Mouse (Mus musculus): ENCODE data around the gene Dnah14.

The Dnah14 gene

DNA sequence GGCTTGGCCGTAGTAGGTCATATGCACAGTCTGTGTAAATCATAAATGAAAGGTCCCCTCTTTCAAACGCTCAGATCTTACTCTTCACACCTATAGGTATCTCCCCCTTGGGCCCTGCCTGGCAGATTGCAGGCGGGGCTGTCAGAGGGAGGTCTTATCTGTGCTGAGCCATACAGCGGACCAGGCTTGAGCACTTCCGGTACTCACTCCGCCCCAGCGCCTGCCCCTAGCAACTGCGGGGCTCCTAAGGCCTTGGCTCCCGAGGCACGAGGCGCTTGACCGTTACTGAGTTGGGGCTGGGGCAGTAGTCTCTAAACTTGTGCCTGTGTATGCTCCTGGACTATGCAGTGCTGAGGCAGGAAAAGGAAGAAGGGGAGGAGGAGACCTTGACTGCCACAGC lies at the start of gene Dnah14:
Gene Dnah14 (plus strand): TSS at position 238 of the 400 bp plus-strand sequence.
- no peak for DNase-seq (ENCODE audit: low spot score in 2 of 2)

DNA sequence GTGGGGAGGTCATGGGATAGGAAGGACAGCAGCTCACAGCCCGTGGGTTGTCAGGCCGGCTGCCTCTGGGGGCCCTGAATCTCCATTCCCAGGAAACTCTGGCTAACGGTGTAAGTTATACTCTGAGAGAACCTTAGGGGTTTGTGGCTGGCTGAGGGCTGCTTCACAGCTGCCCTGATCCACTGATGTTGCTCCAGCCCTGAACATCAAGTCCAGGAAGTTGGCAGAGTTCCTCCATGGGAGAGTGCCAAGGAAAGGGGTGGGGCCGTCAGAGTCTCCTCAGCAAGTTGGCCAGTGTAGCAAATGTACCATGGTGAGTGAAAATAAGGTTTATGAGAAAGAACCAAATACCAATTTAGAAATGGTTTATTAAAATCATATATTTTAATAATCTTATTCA lies 47.0 kb upstream of the Dnah14 start:
- DNase-seq (ENCODE audit: low spot score in 2 of 2), result peak in 1 of 2 experiments; percentile 44

DNA sequence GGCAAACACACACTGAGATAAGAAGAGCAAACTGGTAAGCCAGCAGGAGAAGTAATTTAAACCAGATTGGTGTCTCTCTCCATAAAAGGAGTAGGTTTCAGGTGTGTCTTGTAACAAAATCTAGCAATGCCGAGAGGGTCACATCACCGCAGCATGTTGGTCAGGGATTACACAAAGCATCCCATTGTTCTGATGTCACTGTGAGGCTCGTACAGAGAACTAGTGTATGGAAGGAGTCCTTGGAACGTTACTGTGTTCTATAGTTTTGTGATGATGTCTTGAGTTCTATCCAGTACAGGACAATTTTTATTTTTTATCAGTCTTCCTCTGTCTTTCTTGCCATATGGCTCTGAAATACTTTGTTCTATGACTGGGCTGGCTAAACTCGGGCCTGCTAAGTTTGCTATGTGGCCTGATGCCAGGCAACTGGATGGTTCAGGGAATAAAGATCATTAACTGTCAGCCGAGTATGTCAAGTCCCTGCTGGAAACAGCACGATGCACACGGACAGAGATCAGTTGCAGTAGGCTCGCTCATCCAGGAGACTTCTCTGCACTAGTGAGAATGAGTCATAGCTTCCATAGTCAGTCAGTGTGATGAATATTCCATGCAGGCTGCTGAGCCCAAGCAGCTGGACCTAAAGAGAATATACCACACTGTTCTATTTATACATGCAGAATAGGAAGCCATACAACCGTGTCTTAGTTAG lies 41.0 kb upstream of the Dnah14 start:
- peak; percentile 60 to 70 for DNase-seq (ENCODE audit: low spot score in 2 of 2)

DNA sequence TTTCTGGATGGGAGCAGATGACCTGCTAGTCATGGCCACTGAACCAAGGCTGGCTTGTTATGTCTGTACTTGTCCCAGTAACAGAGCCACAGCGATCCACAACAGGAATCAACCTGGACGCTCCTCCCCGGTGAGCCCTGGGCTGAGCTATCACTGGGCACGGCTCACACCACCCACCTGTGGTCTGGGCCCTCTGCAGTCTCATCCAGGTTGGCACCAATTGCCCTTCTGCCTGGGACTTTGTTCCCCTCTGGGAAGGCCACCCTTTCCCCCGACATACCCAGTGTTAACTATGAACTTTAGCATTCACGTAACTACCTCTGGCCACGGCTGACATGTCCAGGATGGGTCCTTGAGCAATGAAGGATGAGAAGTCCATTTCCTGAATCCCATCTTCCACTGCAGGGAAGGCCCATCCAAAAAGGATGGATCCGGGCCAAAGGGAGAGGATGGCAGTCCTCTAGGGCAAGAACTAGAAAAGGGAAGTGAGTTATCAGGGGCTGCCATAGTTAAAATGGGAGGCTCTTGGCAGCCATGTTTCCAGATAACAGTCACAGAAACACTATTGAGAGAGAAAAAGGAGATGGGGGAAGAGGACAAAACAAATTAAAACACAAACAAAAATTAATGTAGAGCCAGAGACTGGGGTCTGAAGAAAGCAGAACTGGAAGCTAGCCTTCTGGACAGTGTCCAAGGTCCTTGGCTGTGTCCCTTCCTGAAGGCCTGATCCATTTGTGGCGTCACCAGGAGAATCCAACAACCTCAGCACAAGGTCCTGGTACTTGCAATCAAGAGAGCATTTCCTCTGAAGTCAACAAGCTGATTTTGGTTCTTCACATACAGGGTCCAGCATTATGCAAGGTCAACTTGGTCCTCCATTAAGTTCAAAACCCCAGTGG lies 38.5 kb upstream of the Dnah14 start:
- no peak for DNase-seq (ENCODE audit: low spot score in 2 of 2)

DNA sequence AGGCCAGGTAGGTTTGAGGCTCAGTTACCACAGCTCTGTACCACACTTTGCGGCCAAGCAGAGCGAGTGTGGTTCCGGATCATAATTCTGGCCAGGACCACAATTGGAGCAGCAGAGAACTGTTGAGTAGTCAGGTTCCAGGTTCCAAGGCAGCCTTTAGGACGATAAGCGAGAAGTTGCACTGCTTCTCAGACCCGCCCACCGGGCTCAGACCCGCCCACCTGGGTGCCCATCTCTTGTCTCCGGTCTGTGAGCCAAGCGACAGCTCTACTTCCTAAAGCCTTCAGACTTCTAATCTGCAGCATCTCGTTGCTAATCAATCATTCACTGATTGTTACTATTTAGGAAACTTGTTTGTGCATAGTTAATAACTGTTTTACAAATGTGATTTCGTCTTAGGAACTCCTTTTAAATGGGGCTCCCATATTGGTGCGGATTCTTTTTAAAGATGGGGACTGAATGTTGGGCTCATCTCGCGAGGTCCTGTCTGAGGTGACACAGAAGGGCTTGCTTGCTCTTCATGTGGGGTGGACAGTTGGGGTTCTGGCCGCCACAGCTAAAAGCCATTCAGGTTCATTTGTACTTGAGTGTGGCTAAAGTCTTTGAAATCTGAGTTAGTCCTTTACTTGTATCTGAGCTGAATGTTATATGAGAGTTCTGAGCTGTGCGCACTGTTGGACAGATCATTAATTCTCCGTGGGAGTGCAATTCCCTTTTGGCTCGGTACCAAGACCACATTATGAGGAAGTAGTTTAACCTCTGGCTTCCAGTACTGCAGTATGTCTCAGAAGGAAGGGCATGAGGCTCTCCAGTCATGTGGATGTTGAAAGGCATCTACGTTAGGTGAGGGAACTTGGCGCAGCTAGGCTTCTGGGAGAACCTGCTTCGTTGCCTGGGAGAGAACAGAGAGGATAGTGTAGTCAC lies 36.3 kb upstream of the Dnah14 start:
- DNase-seq (ENCODE audit: low spot score in 2 of 2), result no peak

DNA sequence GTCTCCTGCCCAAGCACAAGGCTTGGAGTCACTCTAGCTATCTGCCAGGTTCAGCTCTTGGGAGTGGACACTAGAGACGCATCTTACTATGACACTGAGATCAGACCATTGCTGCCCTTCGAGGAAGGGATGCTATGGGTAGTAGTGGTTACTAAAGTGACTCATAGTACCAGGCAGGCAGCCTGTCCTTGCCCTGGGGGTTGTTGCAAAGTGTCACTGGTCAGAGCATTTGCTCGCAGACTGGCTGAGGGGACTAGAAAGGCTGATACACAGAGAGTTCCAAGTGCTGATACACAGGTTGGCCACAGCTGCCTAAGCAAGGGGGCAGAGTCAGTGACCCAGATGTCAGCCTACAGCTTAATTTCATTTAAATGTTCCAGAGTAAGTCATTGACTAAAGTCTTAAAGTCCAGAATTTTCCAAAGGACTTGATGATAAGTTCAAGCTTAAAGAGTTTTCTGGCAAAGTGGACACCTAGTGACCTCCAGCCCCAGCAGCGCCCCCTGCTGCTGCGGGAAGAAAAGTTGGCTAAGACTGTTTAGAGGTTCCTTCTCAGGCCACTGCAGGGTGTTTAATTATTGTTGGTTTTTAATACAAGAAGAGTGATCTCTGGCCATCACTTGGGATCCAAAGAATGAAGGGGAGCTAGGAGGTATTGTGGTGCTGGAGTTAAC lies 32.5 kb upstream of the Dnah14 start:
- no peak for DNase-seq (ENCODE audit: low spot score in 2 of 2)

DNA sequence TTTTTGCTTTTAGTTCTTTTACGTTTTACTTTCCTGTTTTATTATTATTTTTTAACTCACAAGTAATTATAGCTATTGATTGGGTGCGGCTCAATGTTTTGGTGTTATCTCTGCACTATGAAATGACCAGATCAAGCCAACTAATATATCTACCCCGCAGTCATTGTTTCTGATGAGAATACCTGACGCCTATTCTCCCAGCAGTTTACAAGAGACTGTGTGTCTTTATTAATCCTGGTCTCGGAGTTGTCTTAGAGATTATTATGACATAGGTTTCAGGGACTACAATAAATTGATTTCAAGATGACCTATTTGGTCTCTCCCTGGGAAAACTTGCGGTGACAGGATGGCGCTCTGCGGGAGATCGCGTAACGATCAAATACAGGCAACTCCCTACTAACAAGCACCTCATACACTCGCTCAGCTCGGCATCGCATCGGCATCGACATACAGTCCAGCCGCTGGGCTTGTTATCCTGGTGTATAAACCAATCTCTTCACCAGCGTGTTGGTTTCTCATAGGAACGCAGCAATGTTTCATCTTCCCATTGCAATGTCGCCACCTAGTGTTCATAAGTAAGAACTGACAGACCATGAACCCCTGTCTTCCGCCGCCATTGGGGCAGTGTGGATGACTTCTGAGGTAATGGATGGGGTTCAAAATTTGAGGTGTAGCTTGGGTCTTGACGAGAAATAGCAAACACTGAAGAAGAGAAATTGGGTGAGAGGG lies 31.2 kb upstream of the Dnah14 start:
- peak; percentile 71 to 81 for DNase-seq (ENCODE audit: low spot score in 2 of 2)

DNA sequence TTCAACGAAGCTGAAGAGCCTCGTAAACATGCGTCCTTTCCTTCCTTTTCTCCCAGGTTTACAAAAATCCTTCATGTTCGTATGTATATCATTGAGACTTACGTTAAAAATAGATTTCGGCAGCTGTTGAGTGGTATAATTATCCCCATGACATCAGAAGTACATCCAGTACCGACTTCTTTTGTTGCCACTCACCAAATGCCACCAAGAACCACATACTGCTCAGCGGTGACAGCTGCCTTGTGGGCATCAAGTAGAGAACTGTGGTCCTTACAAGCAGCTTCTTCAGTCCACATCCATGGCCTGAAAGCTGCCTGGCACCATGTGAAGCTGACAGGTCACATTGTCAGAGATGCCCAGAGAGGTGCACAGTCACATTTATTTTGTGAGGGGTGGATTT lies 26.4 kb upstream of the Dnah14 start:
- peak; percentile 44 to 49 for DNase-seq (ENCODE audit: low spot score in 2 of 2)

DNA sequence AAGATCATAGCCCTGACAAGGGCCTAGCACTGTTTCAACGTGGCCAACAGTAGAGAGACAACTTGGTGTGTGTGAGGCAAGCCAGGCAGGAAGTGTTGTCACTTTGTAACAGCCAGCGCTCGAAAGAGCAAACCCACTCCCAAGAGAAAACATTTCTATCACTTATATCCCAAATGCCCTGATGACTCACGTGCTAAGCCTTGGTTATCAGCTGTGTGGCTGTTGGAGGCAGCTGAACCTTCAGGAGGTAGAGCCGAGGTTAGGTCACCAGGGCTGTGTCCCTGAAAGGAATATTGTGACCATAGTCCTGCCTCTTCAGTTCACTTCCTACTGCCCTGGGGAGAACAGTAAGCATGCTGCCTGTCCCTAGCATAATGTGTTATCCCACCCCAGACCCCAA lies 25.5 kb upstream of the Dnah14 start:
- DNase-seq (ENCODE audit: low spot score in 2 of 2), result no peak

DNA sequence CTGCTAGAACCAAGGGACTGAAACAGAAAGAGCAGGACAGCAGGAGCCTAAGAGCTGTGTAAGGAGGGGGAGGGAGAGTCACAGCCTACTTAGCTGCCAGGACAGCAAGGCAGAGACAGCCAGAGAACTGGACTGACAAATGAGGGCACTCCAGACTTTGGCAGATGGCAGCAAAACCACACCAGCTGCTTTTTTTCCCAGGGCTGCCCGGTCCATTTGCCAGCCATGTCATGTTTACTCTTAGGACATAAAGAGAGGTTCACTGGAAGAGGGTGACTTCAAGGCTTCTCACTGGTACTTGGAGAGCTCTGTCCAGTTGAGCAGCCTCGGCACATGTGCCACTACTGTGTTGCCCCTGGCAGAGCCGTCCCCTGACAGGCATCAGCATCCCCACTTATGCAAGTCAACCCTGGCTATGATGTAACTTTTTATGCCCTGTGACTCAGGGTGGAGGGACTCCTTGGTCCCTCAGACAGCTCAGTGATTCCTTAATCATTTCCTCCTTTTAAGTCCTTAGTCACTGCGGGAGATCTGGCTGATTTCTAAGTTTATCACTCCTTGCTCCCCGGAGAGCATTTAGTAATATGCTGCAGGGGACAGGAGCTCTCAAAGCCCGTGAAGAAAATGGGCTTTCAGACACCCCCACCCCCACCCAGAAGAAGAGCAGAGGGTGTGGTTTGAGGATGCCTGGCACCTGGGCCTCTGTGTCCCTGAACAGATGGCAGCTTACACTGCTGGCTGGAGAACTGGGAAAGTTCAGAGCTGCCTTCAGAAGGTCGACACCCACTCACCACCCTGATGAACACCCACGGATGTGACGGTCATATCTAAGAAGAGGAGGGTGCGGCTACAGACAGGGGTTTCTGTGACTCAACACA lies 23.6 kb upstream of the Dnah14 start:
- DNase-seq (ENCODE audit: low spot score in 2 of 2), result peak; percentile 28 to 30

DNA sequence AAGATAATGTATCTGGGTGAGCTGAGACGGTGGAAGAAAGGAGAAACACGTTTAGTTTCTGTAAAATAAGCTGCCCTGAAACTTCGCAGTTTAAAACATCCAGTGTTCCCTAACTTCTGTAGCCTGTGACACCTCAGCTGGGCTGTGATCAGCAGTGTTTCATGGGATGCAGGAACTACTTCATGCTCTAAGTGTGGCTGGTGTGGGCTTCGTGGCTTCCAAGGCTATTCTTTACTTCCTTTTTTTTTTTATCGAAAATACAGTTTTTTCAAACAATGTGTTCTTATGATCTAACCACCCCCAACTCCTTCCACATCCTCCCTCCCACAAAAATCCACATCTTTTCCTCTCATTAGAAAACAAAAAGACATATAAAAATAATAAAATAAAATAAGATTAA lies 20.9 kb upstream of the Dnah14 start:
- no peak for DNase-seq (ENCODE audit: low spot score in 2 of 2)

DNA sequence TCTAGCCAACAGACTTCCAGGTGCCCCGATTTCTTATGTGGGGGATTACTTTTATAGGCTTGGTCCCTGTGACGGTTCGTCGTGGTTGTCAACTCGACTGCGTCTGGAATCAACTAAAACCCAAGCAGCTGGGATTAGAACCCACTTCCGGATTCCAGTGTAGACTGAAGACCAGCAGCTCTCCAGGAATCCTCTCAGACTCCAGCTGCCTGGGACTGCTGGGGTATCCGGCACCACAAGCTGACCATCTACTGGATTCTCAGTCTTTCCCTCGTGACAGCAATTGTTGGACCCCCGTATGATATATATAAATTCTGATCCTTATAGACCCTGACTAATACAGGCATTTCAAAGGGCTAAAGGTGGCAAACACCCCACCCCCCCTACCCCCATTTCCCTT lies 16.7 kb upstream of the Dnah14 start:
- no peak for DNase-seq (ENCODE audit: low spot score in 2 of 2)

DNA sequence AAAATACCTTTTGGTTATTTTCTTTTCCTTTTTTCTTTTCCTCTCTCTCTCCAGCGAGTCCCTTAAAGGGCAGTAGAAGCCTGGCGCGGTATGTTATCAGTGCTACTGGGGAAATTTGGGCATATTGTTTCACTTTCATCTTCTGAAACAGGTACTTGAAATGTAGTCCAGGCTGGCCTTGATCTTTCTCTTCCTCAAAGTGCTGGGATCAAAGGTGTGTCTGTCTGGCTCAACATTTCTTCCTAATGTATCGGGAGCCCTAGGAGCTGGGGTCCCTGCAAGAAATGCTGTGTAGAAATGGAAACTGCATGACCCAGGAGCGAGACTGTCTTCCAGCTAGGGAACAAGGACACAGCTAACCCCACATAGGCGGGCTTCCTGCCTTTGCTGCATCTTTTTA lies 16.0 kb upstream of the Dnah14 start:
- DNase-seq (ENCODE audit: low spot score in 2 of 2), result no peak

DNA sequence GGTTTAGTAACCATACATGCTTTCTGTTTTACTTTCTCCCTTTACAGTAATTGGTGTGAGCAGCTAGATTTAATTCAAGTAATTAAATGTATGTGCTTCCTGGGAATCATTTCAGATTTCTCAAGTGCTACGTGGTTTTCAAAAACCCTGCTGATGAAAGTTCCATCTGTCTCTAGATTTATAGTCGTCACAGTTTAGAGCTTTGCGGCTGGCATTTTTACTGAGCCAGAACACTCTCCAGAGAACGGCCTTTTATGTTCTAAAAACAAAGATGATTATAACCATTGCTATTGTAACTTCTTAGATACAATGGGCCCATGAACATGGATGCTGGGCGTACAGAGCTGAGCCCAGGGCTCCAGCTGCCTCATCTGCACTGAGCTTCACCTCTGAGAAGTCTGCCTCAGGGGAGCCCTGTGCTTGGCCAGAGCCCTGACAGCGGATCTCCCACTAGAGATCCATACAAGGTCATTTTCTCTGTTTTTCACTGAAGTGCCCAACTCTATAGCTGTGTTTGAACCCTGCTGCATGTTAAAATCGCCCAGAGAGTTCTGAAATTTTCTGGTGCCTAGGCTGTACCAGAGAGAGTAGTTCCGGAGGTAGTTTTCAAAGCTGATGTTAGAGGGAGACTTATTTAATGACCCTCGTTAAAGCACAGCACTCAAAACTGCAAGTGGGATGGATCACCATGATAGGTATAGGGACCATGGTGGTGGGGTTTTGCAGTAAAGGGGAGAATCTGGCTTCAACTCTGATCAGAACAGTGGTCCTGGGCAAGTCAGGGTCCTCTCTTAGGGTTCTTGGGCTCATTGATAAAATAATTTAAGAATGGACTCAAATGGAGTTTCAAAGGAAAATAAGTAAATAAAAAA lies 15.2 kb upstream of the Dnah14 start:
- DNase-seq (ENCODE audit: low spot score in 2 of 2), result no peak

DNA sequence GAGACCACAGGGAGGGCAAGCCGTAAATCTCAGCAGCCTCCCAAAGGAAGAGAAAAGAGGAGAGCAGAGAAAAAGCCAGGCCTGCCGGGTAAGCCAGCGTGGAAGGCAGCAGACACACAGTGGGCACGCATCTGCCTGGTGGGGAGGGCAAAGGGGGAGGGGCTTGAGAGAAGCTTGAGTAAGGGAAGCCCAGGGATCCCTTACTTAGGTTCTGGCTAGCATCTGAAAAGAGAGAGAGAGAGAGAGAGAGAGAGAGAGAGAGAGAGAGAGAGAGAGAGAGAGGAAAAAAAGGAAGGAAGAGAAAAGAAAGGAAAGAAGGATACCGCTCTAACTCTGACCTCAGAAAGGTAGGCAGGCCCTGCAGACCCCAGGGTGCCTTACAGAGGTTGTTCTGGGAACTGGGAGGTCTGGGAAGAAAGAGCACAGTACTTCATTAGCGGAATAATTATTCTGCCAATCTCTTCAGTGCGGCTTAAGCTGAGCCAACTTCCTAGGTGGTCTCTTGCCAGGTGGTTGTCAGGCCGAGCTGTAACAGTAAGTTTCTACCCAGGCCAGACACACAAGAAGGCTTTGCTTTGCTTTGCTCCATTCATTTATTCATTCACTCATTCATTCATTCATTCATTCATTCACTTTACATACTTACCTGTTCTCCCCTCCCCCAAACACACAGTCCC lies 14.5 kb upstream of the Dnah14 start:
- no peak for DNase-seq (ENCODE audit: low spot score in 2 of 2)

DNA sequence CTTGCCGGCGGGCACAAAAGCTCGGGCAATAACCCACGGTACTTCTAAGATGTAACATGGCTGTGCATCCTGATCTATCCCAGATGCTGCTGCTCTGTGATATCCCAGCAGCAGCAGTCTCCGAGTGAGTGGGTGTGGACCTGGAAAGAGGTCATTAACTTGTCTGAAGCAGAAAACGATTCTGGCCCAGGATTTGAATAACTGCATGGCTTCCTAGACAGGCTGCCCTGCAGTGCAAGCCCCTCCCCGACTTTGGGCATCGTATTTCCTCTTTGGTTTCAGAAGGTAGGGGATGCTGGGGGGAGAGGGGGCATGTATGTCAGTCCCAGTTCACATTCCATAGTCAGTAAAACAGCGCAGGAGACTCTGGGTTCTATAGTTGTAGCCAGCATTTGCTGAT lies 6.9 kb upstream of the Dnah14 start:
- no peak for DNase-seq (ENCODE audit: low spot score in 2 of 2)

DNA sequence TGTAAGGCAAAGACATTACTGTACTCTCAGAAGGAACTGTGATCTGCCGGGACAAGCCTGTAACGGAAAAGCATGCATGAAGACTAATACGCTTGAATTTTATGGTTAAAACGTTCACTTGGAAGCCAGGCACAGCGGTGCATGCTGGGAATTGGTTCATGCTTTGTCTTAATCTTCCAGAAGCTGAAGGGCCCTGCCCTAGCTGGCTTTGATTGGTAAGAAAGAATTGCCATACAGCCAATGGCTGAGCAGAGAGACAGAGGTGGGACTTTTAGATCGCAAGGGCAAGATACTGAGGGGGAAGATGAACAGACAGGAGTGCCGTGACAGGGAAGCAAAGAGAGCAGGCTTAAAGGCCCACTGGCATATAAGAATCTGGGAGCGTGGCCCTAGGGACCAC lies 6.8 kb downstream of the Dnah14 start:
- no peak for DNase-seq (ENCODE audit: low spot score in 2 of 2)

DNA sequence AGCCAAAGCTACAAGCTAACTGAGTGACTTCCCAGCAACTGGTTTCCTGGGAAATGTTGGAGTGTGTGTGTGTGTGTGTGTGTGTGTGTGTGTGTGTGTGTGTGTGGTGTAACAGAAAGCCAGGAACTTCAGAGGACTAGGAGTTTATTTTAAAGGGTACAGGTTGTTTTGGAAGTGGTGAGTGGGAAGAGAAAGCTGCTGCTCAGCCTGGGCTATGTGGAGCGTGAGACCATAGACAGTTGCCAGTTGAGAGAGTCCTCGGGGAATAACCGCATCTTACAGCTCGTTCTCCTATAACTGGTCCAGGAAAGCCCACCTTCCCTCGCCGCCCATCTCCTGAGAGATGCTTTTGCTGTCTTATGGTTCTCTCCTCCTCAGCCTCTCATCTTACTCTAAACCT lies 12.8 kb downstream of the Dnah14 start:
- peak; percentile 3 to 10 for DNase-seq (ENCODE audit: low spot score in 2 of 2)
